Mouse (Mus musculus) urinary bladder, adult 2 months (tissue): ENCODE measurements at regions not wholly inside any gene's neighbourhood (a gene's known extent, or its start where the extent isn't known, plus 50 kb on each side); places are given as distances from the start of the nearest gene placed in this dataset.

Experiments used
- DNase-seq: peaks from one replicate; pipeline ENCODE4 v3.0.0; 2022; ENCODE audit warnings: low spot score

- DNase-seq: no peak
Measured at GRCm38 (mm10) chr4:127522151-127522550, 164.2 kb upstream of the Gjb5 start.

DNA sequence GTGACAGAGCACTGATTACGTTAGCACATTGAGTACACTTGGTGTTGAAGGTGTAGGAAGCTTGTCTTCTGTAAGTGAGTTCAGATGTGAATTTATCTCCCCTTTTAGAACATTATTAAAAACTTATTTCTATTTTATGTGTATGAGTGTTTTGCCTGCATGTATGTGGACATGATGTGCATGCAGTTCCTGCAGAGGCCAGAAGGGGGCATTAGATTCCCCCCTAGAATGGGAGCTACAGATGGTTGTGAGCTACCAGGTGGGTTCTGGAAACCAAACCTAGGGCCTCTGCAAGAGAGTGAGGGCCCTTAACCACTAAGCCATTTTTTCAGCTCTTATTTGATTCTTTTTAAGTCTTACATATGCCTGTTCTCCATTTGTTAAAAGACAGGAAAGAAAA is 160.0 kb upstream of the Gjb5 start:
- no peak for DNase-seq

DNA sequence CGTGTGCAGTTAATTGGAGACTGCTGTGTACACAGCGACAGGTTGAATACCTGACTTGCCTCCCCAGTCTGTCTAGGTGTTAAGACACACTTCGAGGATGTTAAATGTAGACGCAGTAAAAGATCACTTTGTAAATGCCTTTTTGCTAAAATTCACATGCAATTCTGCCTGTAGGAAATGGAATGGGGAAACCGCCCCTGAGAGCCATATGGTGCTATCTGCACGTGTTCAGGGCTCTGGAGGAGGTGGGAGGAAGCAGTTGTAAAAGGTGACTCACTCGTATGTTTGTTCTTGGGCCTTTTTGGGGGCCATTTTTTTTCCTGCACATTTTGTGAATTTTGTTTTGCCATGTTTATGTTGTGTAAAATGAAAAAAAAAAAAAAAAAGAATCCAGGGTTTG is 159.6 kb upstream of the Gjb5 start:
- DNase-seq: no peak

DNA sequence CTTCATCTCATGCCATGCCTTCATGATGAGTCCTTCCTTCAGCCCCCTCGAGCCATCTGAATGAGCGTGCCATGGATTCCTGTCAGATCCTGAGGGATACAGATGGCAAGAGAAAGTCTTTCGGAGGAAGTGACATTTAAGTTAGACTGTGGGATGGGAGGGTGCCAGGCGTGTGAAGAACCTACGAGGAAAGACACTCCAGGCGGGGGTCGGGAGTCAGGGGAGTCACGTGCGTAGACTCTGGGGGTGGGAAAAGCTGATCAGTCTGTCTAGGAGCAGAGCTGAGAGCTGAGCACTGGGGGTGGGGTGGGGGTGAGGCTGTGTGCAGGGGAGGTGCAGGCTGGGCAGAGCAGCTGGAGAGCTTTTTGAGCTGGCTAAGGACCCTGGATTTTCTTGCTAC is 152.0 kb upstream of the Gjb5 start:
- no peak for DNase-seq

GRCm38 (mm10) chr4:127502621-127503020 is 144.6 kb upstream of the Gjb5 start:
- DNase-seq: no peak

DNA sequence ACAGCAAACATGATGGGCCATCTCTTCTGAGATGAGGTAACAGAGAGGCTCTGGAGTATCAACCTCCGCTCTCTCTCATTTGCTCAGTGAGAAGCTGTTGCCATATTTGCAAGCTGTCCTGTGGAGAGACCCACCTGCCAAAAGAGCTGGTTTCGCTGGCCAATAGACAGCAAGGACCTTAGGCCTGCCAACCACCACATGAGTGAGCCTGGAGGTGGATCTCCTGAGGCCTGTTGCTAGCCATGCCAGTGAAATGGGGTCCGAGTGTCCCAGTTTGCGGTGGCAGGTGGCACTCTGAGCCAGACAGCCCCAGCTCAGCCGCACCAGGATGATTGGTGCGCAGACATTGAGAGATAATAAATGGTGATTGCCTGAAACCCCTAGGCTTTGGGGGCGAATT is 143.9 kb upstream of the Gjb5 start:
- no peak for DNase-seq

GRCm38 (mm10) chr4:127487016-127487780 is 129.2 kb upstream of the Gjb5 start:
- DNase-seq: no peak

DNA sequence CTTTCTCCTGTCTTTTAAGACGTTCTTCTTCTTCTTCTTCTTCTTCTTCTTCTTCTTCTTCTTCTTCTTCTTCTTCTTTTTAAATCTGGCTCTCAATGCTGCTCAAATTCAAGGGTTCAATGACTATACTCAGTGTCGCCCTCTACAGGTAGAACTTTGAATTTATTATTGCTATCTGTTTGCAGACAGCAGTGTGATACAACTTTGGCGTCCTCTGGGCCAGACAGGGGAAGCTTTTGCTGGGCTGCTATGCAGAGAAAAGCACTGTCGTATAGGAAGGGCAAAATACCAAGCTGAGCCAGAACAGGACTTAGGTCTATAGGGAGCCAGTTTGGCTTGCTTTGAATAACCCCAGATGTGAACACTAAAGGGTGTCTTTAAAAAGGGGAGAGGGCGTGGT is 127.3 kb upstream of the Gjb5 start:
- no peak for DNase-seq

- DNase-seq: no peak
Measured at GRCm38 (mm10) chr4:127482461-127482860, 124.5 kb upstream of the Gjb5 start.

GRCm38 (mm10) chr4:127480339-127480738 is 122.4 kb upstream of the Gjb5 start:
- DNase-seq: no peak

DNA sequence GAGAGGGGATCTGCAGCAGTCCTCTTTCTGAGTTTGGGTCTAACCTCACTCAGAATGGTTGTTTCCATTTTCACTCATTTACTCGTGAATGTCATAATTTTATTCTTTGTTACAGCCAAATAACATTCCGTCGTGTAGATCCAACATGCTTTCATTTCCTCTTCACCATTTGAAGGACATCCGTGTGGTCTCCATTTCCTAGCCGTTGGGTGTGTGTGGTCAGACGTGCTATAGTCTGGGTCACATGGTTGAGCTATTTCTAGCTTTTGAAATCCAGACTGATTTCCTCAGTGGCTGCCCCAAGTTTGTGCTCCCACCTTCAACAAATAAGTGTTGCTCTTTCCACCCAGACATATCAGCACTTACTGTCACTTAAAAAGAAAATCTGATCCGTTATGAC is 111.9 kb upstream of the Gjb5 start:
- DNase-seq: no peak

DNA sequence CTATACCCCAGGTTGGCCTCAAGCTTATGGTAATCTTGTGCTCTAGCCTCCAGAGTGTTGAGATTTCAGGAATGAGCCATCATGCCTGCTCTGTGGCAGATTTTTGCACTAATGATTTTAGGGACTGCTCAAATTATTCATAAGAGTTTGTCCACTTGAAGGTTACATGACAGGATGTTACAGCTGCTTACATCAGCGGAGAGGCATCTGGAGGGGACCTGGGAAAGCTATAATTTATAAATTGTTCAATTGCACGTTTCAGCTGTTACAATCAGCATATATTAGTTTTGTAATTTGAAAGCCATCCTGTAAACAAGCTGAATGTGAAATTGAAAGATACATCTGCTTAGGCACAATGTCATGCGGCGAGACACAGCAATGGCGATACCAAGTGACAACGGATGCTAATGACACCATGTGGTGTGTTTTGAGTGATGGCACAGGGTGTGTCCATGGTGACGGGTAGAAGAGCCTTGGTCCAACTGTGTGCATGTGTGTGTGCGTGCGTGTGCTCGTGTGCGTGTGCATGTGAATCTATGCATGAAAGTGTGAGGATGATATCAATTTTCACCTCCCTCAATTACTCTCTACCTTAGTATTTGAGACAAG is 96.6 kb upstream of the Gjb5 start:
- DNase-seq: no peak

- no peak for DNase-seq
Measured at GRCm38 (mm10) chr4:127452081-127452480, 94.1 kb upstream of the Gjb5 start.

GRCm38 (mm10) chr4:127445300-127445699 is 87.3 kb upstream of the Gjb5 start:
- DNase-seq: no peak

- no peak for DNase-seq
Measured at GRCm38 (mm10) chr4:127444056-127444455, 86.1 kb upstream of the Gjb5 start.

DNA sequence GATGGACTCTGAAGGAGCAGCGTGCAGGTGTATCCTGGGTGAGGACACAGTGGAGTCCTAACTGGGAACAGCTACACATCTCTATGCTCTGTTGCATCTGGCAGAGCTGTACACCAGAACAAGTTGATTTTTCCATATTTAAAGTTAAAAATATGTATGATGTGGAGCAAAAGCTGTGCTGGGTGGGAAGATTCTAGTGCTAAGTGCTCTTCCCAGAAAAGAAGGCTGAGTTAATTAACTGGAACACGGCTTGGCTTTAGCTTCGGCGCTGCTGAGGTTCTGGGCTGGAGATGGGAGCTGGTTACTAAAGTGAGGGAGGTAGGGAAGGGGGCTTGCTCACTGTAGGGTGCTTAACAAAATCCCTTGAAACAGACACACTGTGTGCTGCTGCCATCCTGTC is 84.0 kb upstream of the Gjb5 start:
- DNase-seq: no peak

GRCm38 (mm10) chr4:127440602-127441001 is 82.6 kb upstream of the Gjb5 start:
- DNase-seq: no peak

GRCm38 (mm10) chr4:127435076-127435475 is 77.1 kb upstream of the Gjb5 start:
- DNase-seq: peak; percentile 29

DNA sequence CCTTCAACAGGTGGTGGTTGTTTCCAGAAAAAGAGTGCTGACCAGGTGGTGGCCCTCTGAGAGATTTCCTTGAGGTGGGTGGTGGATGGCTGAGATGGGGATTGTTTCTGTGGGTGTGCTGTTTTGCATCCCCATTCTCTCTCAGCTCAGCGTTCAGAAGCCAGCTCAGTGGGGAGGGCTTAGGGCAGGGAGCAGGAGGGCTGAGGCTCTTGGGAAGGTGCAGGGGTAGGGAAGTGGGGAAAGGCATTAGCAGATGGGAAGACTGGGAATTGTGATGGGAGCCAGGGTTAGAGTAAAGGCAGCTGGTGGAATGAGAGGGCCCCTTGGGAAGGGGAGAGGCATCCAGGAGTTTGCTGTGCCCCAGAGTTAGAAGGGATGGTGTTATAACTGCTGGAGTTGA is 72.3 kb upstream of the Gjb5 start:
- no peak for DNase-seq

DNA sequence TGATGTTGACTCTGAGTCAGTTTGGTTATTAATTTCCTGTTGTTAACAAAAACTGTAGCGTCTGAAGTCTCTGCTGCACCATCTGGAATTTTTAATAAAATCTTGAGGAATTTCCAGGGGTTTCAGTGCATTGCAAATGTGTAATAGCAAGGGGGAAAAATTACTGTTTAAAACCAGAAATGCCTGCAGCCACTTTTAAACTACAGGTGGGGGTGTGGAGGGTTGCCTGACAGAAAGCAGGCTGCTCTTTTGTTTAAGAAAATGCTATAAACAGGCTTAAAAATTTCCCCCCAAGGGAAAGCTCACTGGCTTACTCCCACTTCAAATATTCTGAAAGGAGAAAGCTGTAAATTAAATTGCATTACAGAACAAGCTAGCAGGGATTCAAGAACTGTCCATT is 71.8 kb upstream of the Gjb5 start:
- no peak for DNase-seq

GRCm38 (mm10) chr4:127423855-127424254 is 65.9 kb upstream of the Gjb5 start:
- no peak for DNase-seq

GRCm38 (mm10) chr4:127421927-127422450 is 64.0 kb upstream of the Gjb5 start:
- DNase-seq: no peak

GRCm38 (mm10) chr4:127421129-127421528 is 63.1 kb upstream of the Gjb5 start:
- DNase-seq: no peak

GRCm38 (mm10) chr4:127419786-127420120 is 61.8 kb upstream of the Gjb5 start:
- DNase-seq: no peak
